Mouse (Mus musculus) layer of hippocampus, postnatal 14 days (tissue): ENCODE measurements at regions not wholly inside any gene's neighbourhood (a gene's known extent, or its start where the extent isn't known, plus 50 kb on each side); places are given as distances from the start of the nearest gene placed in this dataset.

Experiments
- DNase-seq, 2 experiments: peaks; one replicate each; pipeline ENCODE4 v3.0.0; 2021 to 2022; ENCODE audit warnings: low spot score in 2 of 2, mixed read lengths in 1 of 2

DNA sequence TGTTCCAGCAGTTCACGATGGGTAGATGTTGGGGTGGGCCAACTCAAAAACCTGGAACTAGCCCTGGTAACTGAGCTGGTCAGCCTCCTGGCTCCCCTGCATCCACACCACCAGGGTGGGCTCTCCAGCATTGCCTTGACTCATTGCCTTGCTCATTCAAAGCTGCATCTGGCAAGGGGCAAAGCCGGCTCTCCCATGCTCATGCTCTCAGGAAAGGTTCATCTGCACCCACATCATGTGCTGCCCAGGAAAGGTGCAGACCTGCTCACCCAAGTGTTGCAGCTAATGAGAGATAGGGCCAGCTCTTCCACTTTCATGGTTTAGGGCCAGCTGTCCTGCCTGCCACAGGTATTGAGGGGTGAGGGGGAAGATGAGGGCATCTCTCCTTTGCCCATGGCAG, 437.9 kb downstream of the Glrx3 start:
- DNase-seq = no peak

DNA sequence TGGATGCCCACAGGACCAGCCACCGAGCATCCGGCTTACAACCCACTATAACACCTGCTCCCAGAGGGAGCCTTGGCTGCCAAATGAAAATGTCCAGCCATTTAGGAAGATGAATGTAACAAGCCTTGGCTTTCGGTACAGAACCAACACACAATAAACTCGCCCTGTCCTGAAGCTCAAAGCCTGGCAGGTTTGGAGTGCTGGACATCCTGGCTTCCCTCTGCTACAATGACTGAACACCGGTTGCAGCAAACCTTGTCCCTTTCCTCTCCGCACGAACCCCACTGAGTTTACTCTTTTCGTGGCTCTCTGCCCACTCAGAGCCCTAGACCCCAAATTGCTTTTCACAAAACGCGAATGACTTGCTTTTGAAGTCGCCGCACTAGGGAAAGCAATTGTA, 441.9 kb downstream of the Glrx3 start:
- no peak for DNase-seq

DNA sequence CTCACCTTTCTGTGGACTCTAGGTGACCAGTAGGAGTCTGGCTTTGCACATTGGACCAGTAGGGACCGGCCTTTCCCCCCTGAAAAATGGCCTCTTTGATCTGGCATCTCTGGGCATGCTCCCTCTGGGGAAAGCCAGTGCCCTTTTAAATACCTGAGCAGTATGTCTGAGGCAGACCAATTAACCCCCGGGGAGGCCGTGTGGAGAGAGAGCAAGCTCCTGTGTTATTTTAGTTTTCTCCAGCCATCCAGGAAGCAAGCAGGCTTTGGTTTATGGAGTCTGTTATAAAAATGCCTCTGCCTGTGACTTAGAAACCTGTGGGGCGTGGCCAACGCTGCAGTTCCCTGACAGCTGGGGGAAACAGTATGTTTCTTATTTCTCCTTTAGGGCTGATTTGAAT, 445.5 kb downstream of the Glrx3 start:
- no peak for DNase-seq

GRCm38 (mm10) chr7:137883701-137884100, 446.3 kb downstream of the Glrx3 start:
- no peak for DNase-seq

DNA sequence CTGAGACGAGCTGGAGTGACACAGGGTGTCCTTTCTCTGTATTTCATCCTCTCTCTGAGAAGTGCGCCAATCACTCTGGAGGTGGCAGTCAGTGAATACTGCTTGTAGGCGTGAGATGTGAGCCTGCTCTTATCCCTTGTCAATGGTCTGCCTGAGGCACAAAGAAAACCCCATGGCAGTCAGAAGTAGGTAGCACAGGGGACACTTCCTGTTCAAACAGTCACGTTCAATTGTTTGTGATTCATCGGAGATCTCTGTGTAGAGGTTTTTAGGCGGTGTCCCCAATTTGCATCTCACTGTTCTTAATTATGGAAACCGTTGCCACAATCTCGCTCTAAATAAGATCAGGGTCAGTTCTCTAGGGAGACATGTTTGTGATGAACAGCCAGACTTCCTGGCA, 447.7 kb downstream of the Glrx3 start:
- DNase-seq = no peak

GRCm38 (mm10) chr7:137888731-137889130, 451.3 kb downstream of the Glrx3 start:
- no peak for DNase-seq

DNA sequence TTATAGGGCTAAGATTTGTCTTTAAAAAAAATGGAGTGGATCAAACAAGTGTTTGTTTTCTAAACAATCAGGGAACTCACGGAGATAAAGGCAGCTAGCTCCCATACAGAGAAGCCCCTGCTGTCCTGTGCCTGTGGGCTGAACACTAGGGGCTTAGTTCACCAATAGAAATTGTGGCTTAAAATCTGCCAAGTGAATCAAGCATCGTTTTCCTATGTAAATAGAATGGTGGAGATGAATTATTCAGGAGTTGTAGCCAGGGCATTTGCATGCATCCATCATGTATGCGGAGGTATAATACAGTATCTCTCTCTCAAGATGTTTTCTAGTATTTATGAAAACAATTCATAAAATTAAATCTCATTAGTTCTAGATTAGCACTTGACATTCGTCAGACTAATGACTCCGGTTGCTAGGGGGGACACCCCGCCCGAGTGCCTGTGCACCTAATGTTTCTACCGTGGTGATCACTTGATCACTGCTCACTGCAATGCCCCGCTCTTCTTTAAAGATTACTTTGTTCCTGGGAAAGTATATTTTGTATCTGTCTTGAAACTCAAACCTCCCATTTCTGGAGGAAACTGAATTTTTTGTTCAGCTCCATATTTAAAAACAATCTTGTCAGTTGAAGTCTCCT, 469.1 kb downstream of the Glrx3 start:
- no peak for DNase-seq

- DNase-seq = no peak
Observed at GRCm38 (mm10) chr7:137909456-137909855, 472.0 kb downstream of the Glrx3 start.

DNA sequence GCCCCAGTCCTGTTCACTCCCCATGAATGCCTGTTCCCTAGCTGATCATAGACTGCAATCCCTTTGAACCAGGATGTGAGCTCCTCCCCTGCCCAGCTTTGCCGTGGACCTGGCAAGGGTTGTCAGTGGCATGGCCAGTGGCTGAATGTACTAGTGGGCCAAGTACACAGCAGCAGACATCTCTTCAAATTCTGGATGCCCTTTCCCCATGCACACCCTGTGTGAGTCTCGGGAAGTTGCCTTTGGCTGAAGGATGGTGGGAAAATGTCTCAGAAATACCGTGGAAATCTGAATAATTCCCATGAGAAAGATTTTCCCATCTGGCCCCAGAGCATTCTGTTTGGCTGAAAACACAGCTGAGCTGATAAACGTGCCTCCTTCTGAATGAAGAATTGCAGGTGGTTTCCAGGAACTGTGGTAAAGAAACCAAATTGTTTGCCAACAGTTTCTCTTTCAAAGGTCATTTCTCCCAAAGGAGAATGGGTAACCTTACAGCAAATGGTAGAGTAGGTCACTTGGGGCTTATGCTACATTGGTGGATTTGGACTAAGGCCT, 476.2 kb downstream of the Glrx3 start:
- DNase-seq = peak in 1 of 2 experiments; percentile 15

- no peak for DNase-seq
Observed at GRCm38 (mm10) chr7:137914506-137914905, 477.1 kb downstream of the Glrx3 start.

DNA sequence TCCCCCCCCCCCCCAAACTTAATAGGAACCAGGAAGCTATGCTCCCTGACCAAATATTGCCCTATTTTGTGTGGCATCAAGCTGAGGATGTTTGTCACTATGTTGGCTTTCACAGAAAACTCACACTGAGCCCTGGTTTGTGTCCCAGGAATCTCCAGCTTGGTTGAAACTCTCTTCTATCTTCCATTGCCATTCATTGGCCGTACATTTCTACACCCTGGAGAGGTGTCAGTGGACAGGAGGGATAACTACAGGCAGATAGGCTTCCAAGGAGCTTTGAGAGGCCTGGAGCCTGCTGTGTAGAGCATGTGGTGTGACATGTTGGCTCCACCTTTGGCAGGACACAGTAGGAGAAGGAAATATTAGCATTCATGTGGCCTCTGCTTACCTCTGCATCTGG, 478.9 kb downstream of the Glrx3 start:
- no peak for DNase-seq

GRCm38 (mm10) chr7:137924464-137925167, 472.9 kb downstream of the Tcerg1l start:
- peak; percentile 28 to 37 for DNase-seq

DNA sequence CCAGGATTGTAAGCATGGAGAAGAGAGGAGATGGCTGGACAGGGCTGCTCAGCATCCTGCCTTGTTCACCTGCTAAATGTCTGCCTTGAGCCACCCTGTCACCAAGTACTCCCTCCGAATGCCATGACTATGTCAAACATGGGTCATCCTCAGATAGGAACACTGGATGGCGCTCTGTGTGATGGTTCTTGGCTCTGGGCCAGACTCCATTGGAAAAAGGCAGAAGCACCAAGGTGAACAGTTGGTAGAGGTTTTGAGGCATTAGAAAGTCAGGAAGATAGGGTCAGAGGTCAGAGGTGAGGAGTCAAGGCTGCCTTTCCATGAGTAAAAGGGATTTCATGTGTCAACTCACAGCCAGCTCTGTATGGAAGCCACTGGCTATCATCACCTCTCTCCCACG, 471.9 kb downstream of the Tcerg1l start:
- no peak for DNase-seq

DNA sequence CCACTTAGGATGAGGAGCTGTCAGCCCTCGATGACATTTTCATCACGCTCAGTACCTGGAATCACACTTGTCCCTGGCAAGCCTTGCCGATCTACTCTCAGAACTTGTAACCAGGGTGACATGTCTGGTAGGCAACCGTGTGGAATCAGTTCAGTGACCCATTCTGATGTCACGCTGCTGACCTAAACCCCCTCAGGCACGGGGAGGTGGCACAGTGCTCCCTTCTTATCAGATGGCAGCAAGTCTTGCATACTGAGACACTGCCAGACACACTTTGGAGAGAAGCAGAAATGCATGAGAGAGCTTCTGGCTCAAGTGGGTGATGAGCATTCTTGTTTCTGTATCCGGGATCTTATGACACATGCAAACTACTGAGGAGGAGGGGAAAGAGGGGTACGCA, 470.2 kb downstream of the Tcerg1l start:
- no peak for DNase-seq

- DNase-seq = no peak
Observed at GRCm38 (mm10) chr7:137930200-137930599, 467.3 kb downstream of the Tcerg1l start.

GRCm38 (mm10) chr7:137935896-137936295, 461.6 kb downstream of the Tcerg1l start:
- DNase-seq = no peak

DNA sequence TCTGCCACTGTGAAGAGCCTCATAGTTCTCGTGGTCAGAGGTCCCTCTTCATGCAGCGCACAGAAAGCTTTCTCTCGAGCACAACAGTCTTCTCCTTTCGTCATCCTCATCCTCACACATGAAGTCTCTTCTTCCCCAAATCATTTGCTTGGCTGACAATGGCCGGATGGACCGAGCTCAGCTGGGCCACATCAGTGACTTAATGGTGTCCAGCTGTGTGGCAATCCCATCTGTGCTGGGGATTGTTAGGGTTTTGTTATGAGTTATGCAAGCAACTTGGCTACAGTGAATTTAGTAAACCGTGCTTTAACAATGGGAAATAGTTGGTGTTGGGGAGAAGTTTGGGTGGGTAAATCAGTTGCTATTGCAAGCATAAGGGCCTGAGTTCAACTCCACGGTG, 458.4 kb downstream of the Tcerg1l start:
- DNase-seq = no peak

- no peak for DNase-seq
Observed at GRCm38 (mm10) chr7:137940084-137940483, 457.4 kb downstream of the Tcerg1l start.

- DNase-seq = no peak
Observed at GRCm38 (mm10) chr7:137944991-137945390, 452.5 kb downstream of the Tcerg1l start.

- no peak for DNase-seq
Observed at GRCm38 (mm10) chr7:137947424-137947823, 450.1 kb downstream of the Tcerg1l start.

GRCm38 (mm10) chr7:137957354-137957753, 440.2 kb downstream of the Tcerg1l start:
- DNase-seq = no peak

DNA sequence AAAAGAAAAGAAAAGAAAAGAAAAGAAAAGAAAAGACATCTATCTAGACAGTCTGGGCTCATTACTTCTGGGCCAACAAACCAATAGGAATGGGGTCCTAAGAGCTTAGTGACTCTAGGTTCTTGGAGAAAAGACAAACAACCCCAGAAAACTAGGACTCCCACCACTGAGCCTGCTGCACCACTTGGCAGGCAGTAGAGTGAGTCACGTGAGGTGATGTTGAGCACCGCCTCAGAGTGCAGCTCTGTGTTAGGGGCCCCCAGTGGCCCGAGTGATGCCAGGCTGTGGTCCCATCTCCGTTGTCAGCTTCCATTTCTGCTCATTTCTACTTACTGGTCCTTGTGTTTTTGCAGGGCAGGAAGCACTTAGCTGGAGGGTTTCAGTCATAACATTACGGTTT, 439.7 kb downstream of the Tcerg1l start:
- DNase-seq = no peak
